Mouse (Mus musculus): ENCODE data around the gene Vill.

Vill gene

GRCm38 (mm10) chr9:119034676-119035665 lies 17.6 kb upstream of the Vill start:
- DNase-seq (ENCODE audit: low spot score in 2 of 2), result no peak

- DNase-seq (ENCODE audit: low spot score in 2 of 2), result no peak
Measured at GRCm38 (mm10) chr9:119035836-119036235, 16.7 kb upstream of the Vill start.

GRCm38 (mm10) chr9:119037076-119037730 lies 15.4 kb upstream of the Vill start:
- no peak for DNase-seq (ENCODE audit: low spot score in 2 of 2)

GRCm38 (mm10) chr9:119038574-119038973 lies 14.0 kb upstream of the Vill start:
- DNase-seq (ENCODE audit: low spot score in 2 of 2), result no peak

- no peak for DNase-seq (ENCODE audit: low spot score in 2 of 2)
Measured at GRCm38 (mm10) chr9:119040101-119040775, 12.3 kb upstream of the Vill start.

- DNase-seq (ENCODE audit: low spot score in 2 of 2), result no peak
Measured at GRCm38 (mm10) chr9:119048182-119048903, 4.2 kb upstream of the Vill start.

- no peak for DNase-seq (ENCODE audit: low spot score in 2 of 2)
Measured at GRCm38 (mm10) chr9:119051158-119051557, 1.4 kb upstream of the Vill start.

- no peak for DNase-seq (ENCODE audit: low spot score in 2 of 2)
Measured at GRCm38 (mm10) chr9:119053964-119054576, 1.5 kb downstream of the Vill start.

GRCm38 (mm10) chr9:119055336-119055735 lies 2.8 kb downstream of the Vill start:
- DNase-seq (ENCODE audit: low spot score in 2 of 2), result no peak

- no peak for DNase-seq (ENCODE audit: low spot score in 2 of 2)
Measured at GRCm38 (mm10) chr9:119058245-119058644, 5.7 kb downstream of the Vill start.

GRCm38 (mm10) chr9:119060701-119061100 lies 8.1 kb downstream of the Vill start:
- no peak for DNase-seq (ENCODE audit: low spot score in 2 of 2)

GRCm38 (mm10) chr9:119063036-119063644 lies 10.6 kb downstream of the Vill start:
- no peak for DNase-seq (ENCODE audit: low spot score in 2 of 2)

- no peak for DNase-seq (ENCODE audit: low spot score in 2 of 2)
Measured at GRCm38 (mm10) chr9:119064296-119064695, 11.7 kb downstream of the Vill start.

GRCm38 (mm10) chr9:119067601-119068000 lies 15.0 kb downstream of the Vill start:
- peak; percentile 81 to 88 for DNase-seq (ENCODE audit: low spot score in 2 of 2)

- no peak for DNase-seq (ENCODE audit: low spot score in 2 of 2)
Measured at GRCm38 (mm10) chr9:119068266-119068665, 15.7 kb downstream of the Vill start.

- no peak for DNase-seq (ENCODE audit: low spot score in 2 of 2)
Measured at GRCm38 (mm10) chr9:119070173-119070825, 17.7 kb downstream of the Vill start.

- no peak for DNase-seq (ENCODE audit: low spot score in 2 of 2)
Measured at GRCm38 (mm10) chr9:119071786-119072185, 19.2 kb downstream of the Vill start.

GRCm38 (mm10) chr9:119073184-119073895 lies 20.8 kb downstream of the Vill start:
- DNase-seq (ENCODE audit: low spot score in 2 of 2), result no peak

- DNase-seq (ENCODE audit: low spot score in 2 of 2), result no peak
Measured at GRCm38 (mm10) chr9:119075685-119076084, 23.1 kb downstream of the Vill start.

Measured in right cerebral cortex, postnatal 10 days (tissue).